Mouse (Mus musculus) heart, adult 2 months (tissue): ENCODE measurements around the gene Olfr1215. TPM values are rescaled to one million over a fixed set of nuclear protein-coding genes. Genes with fewer than 3 reads are reported as not detected.
"Not testable (repeated sequence)": the region's sequence is repeated elsewhere in the genome, so short reads cannot be mapped to it uniquely, and the experiment has no call there.

ENCODE experiments used
- DNase-seq, 2 experiments: peaks; one replicate each; pipeline ENCODE4 v3.0.0; 2021
- H3K27ac ChIP-seq: fragments of 200-600 bp; 2 replicates; pipeline ENCODE4 v1.8.1; 2022
- H3K27me3 ChIP-seq: fragments of 200-500 bp; 2 replicates; pipeline ENCODE4 v1.6.1; 2012; ENCODE audit warnings: mild to moderate bottlenecking, low read length, inconsistent platforms, mixed read lengths; ENCODE audit not compliant: control insufficient read depth, insufficient read depth
- H3K36me3 ChIP-seq: fragments of 200-500 bp; 2 replicates; pipeline ENCODE4 v1.6.1; 2012; ENCODE audit warnings: low read length, inconsistent platforms; ENCODE audit not compliant: control insufficient read depth, insufficient read depth
- H3K4me1 ChIP-seq: fragments of 200-500 bp; 2 replicates; pipeline ENCODE4 v1.6.1; 2011; ENCODE audit warnings: low read length; ENCODE audit not compliant: control insufficient read depth, insufficient read depth
- H3K4me3 ChIP-seq: fragments of 200-600 bp; 2 replicates; pipeline ENCODE4 v1.8.1; 2022
- H3K79me2 ChIP-seq: fragments of 200-500 bp; replicated peaks from 2 replicates; pipeline ENCODE4 v1.6.1; 2012; ENCODE audit warnings: mild to moderate bottlenecking, inconsistent platforms, low read length, moderate library complexity, mixed read lengths; ENCODE audit not compliant: control insufficient read depth, insufficient read depth
- H3K9ac ChIP-seq: fragments of 200-500 bp; 2 replicates; pipeline ENCODE4 v1.6.1; 2012; ENCODE audit warnings: low read depth, mild to moderate bottlenecking, control low read depth, inconsistent platforms, low read length, mixed read lengths
- CTCF ChIP-seq: fragments of 200-600 bp; IDR thresholded peaks from 2 replicates; pipeline ENCODE4 v1.8.1; 2022; ENCODE audit warnings: antibody characterized with exemption, mild to moderate bottlenecking, moderate library complexity
- EP300 ChIP-seq: fragments of 200-500 bp; IDR thresholded peaks from 2 replicates; pipeline ENCODE4 v1.6.1; 2011; ENCODE audit warnings: low read depth, low read length, control low read depth; ENCODE audit not compliant: insufficient read depth
- POLR2A ChIP-seq: fragments of 200-500 bp; IDR thresholded peaks from 2 replicates; pipeline ENCODE4 v1.6.1; 2011; ENCODE audit warnings: mild to moderate bottlenecking, low read depth, low read length, control low read depth; ENCODE audit not compliant: insufficient read depth
- WGBS: fragments of 180-500 bp; shearing (Covaris S2); methylation state at CpG from one replicate; pipeline ENCODE4 v1.1.7; 2018; 5-methylcytosine and 5-hydroxymethylcytosine counted together
- intact Hi-C: fragments of 180-260 bp; cut with DNase I; formaldehyde crosslinking; loops from one replicate; pipeline ENCODE4 v1.15.1; 2025
- long read RNA-seq: library from polyadenylated mRNA; stranded (forward); transcript quantifications from one replicate; pipeline ENCODE4 v2.0.0, GENCODE M21; 2021
- polyA plus RNA-seq: library from polyadenylated mRNA; depleted of rRNA; stranded (reverse); fragments of >200 nt; gene quantifications from 2 replicates; pipeline ENCODE4 v1.2.3, GENCODE M21; 2012; rRNA removed
- total RNA-seq, 2 experiments: library from RNA; stranded (reverse); gene quantifications; 2 replicates each; pipeline ENCODE4 v1.2.3; 2021

Olfr1215 gene
- not detected for total RNA-seq
- polyA plus RNA-seq: not detected in 2 replicates
- long read RNA-seq: 0 reads

GRCm38 (mm10) chr2:89006873-89007272 lies at the start of gene Olfr1215:
Olfr1215 (minus strand) TSS chr2:89006973.
- TF ChIP-seq EP300 (no peak), POLR2A (no peak), CTCF (no peak)
- 53% methylated on average over 2 of the region's 2 CpGs for WGBS
- intact Hi-C loops: no loop called here

GRCm38 (mm10) chr2:89031965-89032364 lies 25.2 kb upstream of the Olfr1215 start, which contains the start of gene Olfr1217:
Olfr1217 (minus strand) TSS chr2:89032065.
- Histone ChIP-seq H3K4me3 (no peak within 1 kb of the TSS), H3K27ac (no peak within 1 kb of the TSS), H3K79me2 (no peaks in the 10 kb centered on the region), H3K36me3 (no peaks in the 10 kb centered on the region), H3K4me1 (no peaks in the 10 kb centered on the region), H3K9ac (no peak within 1 kb of the TSS), H3K27me3 (no peaks in the 10 kb centered on the region)
- no peak for DNase-seq
- WGBS: 56% methylated on average over 2 of the region's 2 CpGs
- intact Hi-C loops: no loop called here
- TF ChIP-seq CTCF (no peak), POLR2A (no peak), EP300 (no peak)

More at GRCm38 (mm10) chr2:89006873-89007272, at the start of gene Olfr1215:
- no peaks in the 10 kb centered on the region for H3K79me2 ChIP-seq
- no peaks in the 10 kb centered on the region for H3K36me3 ChIP-seq
- no peaks in the 10 kb centered on the region for H3K27me3 ChIP-seq
- H3K4me3 ChIP-seq: no peak within 1 kb of the TSS
- H3K4me1 ChIP-seq: no peaks in the 10 kb centered on the region
- no peak for DNase-seq
- H3K27ac ChIP-seq: no peak within 1 kb of the TSS
- H3K9ac ChIP-seq: no peak within 1 kb of the TSS

- H3K27me3 ChIP-seq, H3K9ac ChIP-seq, DNase-seq, H3K4me3 ChIP-seq, H3K27ac ChIP-seq, H3K4me1 ChIP-seq, H3K36me3 ChIP-seq, intact Hi-C loops, H3K79me2 ChIP-seq: not testable (repeated sequence)
- 59% methylated on average over 3 of the region's 3 CpGs for WGBS
Measured at GRCm38 (mm10) chr2:89021436-89021835, 14.7 kb upstream of the Olfr1215 start.

- Histone ChIP-seq H3K4me1 (no peaks in the 10 kb centered on the region), H3K79me2 (no peaks in the 10 kb centered on the region), H3K9ac (no peak within 1 kb of the TSS), H3K27me3 (no peaks in the 10 kb centered on the region), H3K4me3 (no peak within 1 kb of the TSS), H3K36me3 (no peaks in the 10 kb centered on the region), H3K27ac (no peak within 1 kb of the TSS)
- WGBS: 48% methylated on average over 1 of the region's 1 CpGs
- intact Hi-C loops: no loop called here
- no peak for TF ChIP-seq CTCF
- no peak for TF ChIP-seq EP300
- no peak for TF ChIP-seq POLR2A
- no peak for DNase-seq
Measured at GRCm38 (mm10) chr2:89018240-89018639, 11.5 kb upstream of the Olfr1215 start, which contains the start of gene Olfr1216. Olfr1216 (minus strand) TSS chr2:89018340.

- no peak within 1 kb of the TSS for H3K4me3 ChIP-seq
- TF ChIP-seq EP300: no peak
- TF ChIP-seq POLR2A: no peak
- TF ChIP-seq CTCF: no peak
- no peaks in the 10 kb centered on the region for H3K4me1 ChIP-seq
- H3K36me3 ChIP-seq: no peaks in the 10 kb centered on the region
- H3K79me2 ChIP-seq: no peaks in the 10 kb centered on the region
- no peak within 1 kb of the TSS for H3K27ac ChIP-seq
- H3K27me3 ChIP-seq: no peaks in the 10 kb centered on the region
- 67% methylated on average over 1 of the region's 1 CpGs for WGBS
- DNase-seq: no peak
- intact Hi-C loops: no loop called here
- no peak within 1 kb of the TSS for H3K9ac ChIP-seq
Measured at GRCm38 (mm10) chr2:88992553-88992952, 14.2 kb downstream of the Olfr1215 start, which contains the start of gene Olfr1214. Olfr1214 (minus strand) TSS chr2:88992653.

- DNase-seq: no peak
- H3K4me1 ChIP-seq: no peaks in the 10 kb centered on the region
- no peak within 1 kb of the TSS for H3K27ac ChIP-seq
- intact Hi-C loops: no loop called here
- no peaks in the 10 kb centered on the region for H3K79me2 ChIP-seq
- no peaks in the 10 kb centered on the region for H3K27me3 ChIP-seq
- no peak within 1 kb of the TSS for H3K4me3 ChIP-seq
- H3K9ac ChIP-seq: no peak within 1 kb of the TSS
- TF ChIP-seq POLR2A (no peak), CTCF (no peak), EP300 (no peak)
- WGBS: 75% methylated on average over 1 of the region's 1 CpGs
- no peaks in the 10 kb centered on the region for H3K36me3 ChIP-seq
Measured at GRCm38 (mm10) chr2:88980181-88980580, 26.6 kb downstream of the Olfr1215 start, which contains the start of gene Gm13762. Gm13762 (minus strand) TSS chr2:88980281.
